Mouse (Mus musculus): ENCODE results near the gene Olfr1417. TPM values are rescaled to one million over a fixed set of nuclear protein-coding genes. Genes with fewer than 3 reads are reported as not detected.

The Olfr1417 gene
- not detected in 2 replicates for total RNA-seq (2015)
- total RNA-seq (2017) = not detected in 2 replicates

DNA sequence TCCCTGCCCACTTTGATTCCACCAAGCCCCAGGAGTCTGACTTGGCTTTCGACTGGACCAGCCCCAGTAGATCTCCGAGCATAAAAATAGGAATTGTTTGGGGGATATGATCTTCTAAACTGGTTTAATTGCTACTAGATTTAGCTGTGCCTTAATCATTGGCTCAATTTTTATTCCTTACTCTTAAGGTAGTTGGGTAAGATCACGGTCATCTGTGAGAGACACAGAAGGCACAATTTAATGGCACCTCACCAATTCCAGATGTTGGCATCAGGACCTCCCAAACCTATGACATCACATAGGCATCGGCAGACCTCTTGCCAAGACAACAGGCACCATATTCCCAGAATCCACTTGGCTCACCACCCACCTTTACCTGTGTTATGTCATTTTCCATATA is at the start of gene Olfr1417:
TSS of gene Olfr1417 (minus strand) at position 101 of the 400 bp plus-strand sequence.
- no peak for ATAC-seq (replicated peaks; ENCODE audit: poor library complexity)

DNA sequence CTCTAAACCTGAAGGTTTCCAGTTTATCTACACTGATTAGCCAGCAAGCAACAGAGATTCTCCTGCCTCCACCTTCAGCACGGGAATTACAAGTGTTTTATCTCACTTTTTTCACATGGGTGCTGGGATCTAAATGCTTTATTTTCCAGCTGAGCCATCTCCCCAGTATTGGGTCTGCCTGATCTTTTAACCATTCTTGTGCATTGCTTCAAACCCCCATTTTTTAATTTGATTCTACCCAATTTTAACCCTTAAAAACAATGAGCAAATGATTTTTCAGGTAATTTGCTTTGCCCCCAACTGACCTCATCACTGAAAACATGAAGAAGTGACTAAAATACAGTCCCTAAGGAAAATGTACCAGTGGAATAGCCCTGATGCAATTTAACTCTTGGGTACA is 47.2 kb upstream of the Olfr1417 start, which contains the start of gene Olfr1420:
TSS of gene Olfr1420 (plus strand) at position 301 of the 400 bp plus-strand sequence.
- ATAC-seq (replicated peaks; ENCODE audit: poor library complexity) = no peak

GRCm38 (mm10) chr19:11878404-11878803 is 39.4 kb upstream of the Olfr1417 start:
- ATAC-seq (replicated peaks; ENCODE audit: poor library complexity) = peak; percentile 52; the same call in 1 of the 2 replicates

- no peak for ATAC-seq (replicated peaks; ENCODE audit: poor library complexity)
These were observed 36.0 kb upstream of the Olfr1417 start, which contains the start of gene Olfr1419 for GRCm38 (mm10) chr19:11875006-11875405. Gene Olfr1419 (minus strand): TSS chr19:11875106.

- no peak for ATAC-seq (replicated peaks; ENCODE audit: poor library complexity)
These were observed 28.8 kb upstream of the Olfr1417 start for GRCm38 (mm10) chr19:11867837-11868236.

DNA sequence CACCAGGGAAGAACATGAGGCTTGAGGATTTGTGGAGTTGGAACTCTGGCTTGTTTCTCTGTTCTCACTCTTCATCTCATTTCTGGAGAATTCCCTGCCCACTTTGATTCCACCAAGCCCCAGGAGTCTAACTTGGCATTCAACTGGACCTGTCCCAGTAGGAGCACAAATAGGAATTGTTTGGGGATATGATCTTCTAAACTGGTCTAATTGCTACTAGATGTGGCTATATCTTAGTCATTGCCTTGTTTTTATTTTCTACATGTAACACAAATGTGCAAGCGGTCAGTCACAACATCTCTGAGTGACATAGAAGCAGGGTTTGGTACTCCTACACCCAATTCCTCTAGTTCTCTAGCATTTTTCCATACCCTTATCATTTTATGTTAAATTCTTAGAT is 21.9 kb upstream of the Olfr1417 start, which contains the start of gene Olfr1418:
TSS of gene Olfr1418 (minus strand) at position 101 of the 400 bp plus-strand sequence.
- no peak for ATAC-seq (replicated peaks; ENCODE audit: poor library complexity)

- ATAC-seq (replicated peaks; ENCODE audit: poor library complexity) = no peak
These were observed 17.5 kb upstream of the Olfr1417 start for GRCm38 (mm10) chr19:11856506-11856905.

DNA sequence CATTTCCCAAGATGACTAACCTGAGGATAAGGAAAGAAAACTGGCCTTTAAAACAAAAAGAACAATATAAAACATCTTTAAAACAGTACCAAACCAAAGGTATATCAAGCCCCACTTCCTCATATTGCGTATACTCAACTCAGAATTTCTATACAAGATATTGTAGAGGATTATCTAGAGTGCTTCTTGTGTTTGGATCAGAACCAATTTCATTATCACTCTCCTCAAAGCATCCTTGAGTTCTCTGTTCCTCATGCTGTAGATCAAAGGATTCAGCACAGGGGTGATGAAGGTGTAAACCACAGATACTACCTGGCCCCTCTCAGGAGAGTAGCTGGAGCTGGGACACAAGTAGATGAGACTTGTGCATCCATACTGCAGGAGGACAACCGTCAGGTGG is 15.8 kb upstream of the Olfr1417 start:
- ATAC-seq (replicated peaks; ENCODE audit: poor library complexity) = no peak

GRCm38 (mm10) chr19:11852652-11853051 is 13.6 kb upstream of the Olfr1417 start:
- ATAC-seq (replicated peaks; ENCODE audit: poor library complexity) = peak; percentile 68

GRCm38 (mm10) chr19:11846333-11846732 is 7.3 kb upstream of the Olfr1417 start:
- ATAC-seq (replicated peaks; ENCODE audit: poor library complexity) = peak; percentile 50

DNA sequence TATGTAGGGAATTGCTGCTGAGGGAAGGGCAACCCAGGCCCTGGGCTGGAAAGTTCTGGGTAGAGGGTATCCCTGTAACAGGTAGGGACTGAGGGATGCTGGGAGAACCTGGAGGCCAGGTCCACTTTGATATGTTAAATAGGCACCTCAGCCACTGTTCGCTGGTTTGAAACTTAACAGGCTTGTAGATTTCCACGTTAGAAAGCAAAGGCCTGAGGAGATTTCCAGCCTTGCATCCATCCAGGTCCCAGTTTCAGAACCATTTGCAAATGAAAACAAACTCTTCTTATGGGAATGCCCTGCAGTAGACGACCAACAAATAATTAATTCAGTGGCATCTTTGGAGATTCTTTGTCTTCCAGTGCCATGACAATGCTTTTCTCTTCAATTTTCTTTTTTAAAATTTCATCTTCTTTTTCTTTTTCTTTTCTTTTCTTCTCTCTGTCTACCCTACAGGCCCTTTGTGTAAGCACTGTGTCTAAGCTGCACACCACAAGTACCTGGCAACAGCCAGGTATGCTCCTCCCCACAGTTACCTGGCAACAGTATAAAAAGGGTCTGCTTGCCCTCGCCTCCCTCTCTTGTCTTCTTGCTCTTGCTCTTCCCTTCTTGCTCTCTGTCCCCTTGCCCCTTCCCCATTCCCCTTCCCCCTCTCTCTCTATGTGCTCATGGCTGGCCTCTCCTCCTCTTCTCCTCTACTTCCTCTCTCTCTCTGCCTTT is 15.5 kb downstream of the Olfr1417 start:
- ATAC-seq (replicated peaks; ENCODE audit: poor library complexity) = no peak

DNA sequence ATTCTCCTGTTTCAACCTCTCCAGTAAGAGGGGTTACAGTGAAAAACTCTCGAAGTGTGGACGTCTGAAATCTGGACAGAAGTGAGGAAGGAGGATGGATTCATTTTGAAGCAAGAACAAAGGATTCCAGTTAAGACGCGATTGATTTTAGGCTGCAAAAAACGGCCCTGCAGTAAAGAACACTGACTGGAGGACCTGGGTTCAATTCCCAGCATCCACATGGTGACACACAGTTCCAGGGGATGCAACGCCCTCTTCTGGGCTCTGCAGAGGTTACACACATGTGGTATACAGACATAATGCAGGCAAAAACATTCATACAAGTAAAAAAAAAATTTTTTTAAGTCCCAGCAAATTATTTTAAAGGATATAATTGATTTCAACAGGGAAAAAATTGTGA is 18.8 kb downstream of the Olfr1417 start:
- ATAC-seq (replicated peaks; ENCODE audit: poor library complexity) = peak; percentile 43; the same call in 1 of the 2 replicates

DNA sequence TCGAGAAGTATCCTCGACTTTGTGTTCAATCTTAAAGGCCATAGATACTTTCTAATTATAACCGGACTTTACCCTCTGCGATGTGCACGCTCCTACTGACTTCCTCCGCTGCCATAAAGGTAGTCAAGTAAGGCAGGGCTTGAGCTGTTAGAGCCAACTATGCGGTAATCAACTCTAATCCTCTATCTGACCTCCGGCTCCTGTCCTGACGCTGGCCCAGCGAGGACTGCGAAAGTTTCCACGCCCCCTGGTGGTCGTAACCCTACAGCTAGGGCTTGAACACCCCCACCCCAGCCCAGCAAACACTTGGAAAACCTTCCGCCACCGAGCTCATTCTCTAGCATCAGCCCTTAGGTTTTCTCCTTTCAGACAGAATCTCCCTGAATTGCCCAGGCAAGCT is 19.2 kb downstream of the Olfr1417 start:
- peak; percentile 85 for ATAC-seq (replicated peaks; ENCODE audit: poor library complexity)

GRCm38 (mm10) chr19:11819143-11819700 is 19.8 kb downstream of the Olfr1417 start, which contains the start of gene Stx3:
Gene Stx3 (minus strand): TSS chr19:11819403.
- no peak for ATAC-seq (replicated peaks; ENCODE audit: poor library complexity)

GRCm38 (mm10) chr19:11818199-11819142 is 20.5 kb downstream of the Olfr1417 start:
- ATAC-seq (replicated peaks; ENCODE audit: poor library complexity) = peak; percentile 21

- ATAC-seq (replicated peaks; ENCODE audit: poor library complexity) = peak; percentile 3; the same call in 1 of the 2 replicates
These were observed 21.4 kb downstream of the Olfr1417 start for GRCm38 (mm10) chr19:11817586-11817985.

DNA sequence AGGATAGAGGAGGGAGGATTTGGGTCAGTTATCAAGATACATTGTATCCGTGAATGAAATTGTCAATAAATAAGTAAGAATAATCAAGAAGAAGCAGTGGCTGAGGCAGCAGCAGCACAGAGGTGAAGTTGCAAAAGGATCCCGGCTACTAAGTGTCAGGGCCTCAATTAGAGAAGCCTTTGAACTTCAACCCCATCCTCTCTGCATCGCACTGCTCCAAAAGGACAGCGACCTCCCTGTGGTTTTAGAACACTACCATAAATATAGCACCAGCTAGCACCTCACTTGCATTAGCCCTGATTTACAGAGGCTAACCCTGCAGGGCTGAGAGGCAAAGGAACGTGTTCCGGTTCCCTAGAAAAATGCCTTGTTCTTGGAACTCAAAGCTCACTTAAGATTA is 22.3 kb downstream of the Olfr1417 start:
- ATAC-seq (replicated peaks; ENCODE audit: poor library complexity) = no peak

GRCm38 (mm10) chr19:11814742-11815333 is 24.2 kb downstream of the Olfr1417 start:
- ATAC-seq (replicated peaks; ENCODE audit: poor library complexity) = no peak

DNA sequence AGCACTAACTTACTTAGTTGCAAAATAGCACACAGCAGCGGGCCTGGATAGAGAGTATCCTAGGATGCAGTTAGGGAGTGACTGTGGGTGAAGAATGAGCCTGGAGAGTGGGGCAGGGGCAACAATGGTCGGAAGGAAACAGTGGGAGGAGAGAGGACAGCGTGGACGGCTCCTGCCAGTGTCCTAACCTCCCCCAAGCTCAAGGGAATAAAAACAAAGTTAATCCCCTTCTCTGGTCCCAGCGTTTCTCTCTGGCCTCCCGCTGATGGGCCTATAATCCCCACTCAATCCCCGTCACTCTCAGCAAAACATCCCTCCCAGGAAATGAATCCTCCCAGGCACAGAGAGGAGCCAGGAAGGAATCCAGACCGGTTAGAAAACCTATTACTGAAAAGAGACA is 25.4 kb downstream of the Olfr1417 start:
- no peak for ATAC-seq (replicated peaks; ENCODE audit: poor library complexity)

DNA sequence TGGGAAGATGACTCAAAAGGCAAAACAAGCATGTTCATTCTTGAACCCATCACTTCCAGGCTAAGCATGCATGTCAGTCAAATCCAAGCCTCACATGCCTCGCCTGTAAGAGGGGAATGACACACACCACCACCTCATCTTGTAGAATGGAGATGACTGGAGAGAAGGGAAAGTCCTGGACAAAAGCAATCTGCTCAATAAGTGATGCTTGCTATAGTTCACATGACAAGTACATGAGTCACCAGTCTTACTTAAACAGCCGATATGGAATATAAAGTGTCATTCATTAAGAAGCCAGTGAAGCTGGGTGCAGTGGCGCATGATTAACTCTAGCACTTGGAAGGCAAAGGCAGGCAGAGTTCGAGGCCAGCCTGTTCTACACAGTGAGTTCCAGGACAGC is 25.9 kb downstream of the Olfr1417 start:
- ATAC-seq (replicated peaks; ENCODE audit: poor library complexity) = no peak
